Mouse (Mus musculus) urinary bladder, postnatal 10 days (tissue): ENCODE data around the gene Gm3238.
"Not testable (repeated sequence)": the region's sequence is repeated elsewhere in the genome, so short reads cannot be mapped to it uniquely, and the experiment has no call there.

ENCODE experiments used
- DNase-seq: peaks from one replicate; pipeline ENCODE4 v3.0.0; 2022; ENCODE audit warnings: low spot score

The Gm3238 gene

GRCm38 (mm10) chr10:77771225-77771624 lies at the start of gene Gm3238:
Gene Gm3238 (minus strand): TSS chr10:77771325.
- DNase-seq: not testable (repeated sequence)

DNA sequence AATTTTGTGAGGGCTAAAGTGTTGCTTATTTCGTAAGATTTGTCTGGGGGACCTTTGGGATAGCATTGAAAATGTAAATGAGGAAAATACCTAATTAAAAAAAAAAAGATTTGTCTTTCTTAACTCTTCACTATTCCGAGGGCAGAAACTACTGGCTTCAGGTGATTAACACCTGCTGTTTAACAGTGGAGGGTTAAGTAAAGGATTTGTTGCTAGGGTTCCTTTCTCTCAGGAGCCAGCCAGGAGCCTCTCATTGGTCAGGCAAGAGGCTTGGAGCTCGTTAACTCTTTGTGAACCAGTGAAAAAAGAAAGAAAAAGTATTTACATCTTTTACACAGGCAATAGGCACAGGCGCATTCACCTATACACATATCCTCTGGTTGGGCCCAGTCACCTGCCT lies 48.1 kb upstream of the Gm3238 start:
- DNase-seq: no peak

- DNase-seq: no peak
Observed at GRCm38 (mm10) chr10:77818523-77818922, 47.4 kb upstream of the Gm3238 start.

GRCm38 (mm10) chr10:77815514-77815913 lies 44.4 kb upstream of the Gm3238 start:
- no peak for DNase-seq

DNA sequence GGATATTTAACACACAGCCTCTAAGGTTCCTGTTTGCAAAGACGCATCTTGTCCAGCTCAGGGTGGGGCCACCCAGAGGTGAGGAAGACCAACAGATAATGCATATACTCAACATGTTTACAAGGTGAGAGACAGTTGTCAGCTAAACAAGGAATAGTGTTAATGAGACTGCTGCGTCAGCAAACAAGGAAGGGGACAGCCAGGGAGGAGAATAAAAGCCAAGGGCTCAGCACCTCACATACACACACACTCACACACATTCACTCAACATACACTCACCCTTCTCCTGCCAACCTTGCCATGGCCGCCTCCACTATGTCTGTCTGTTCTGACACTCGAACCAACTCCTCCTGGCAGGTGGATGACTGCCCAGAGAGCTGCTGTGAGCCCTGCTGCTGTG lies 43.3 kb upstream of the Gm3238 start, which contains the start of gene Gm2696:
TSS of gene Gm2696 (plus strand) at position 301 of the 400 bp plus-strand sequence.
- DNase-seq: no peak

- no peak for DNase-seq
Observed at GRCm38 (mm10) chr10:77811743-77812142, 40.6 kb upstream of the Gm3238 start, which contains the start of gene Gm9507. Gene Gm9507 (minus strand): TSS chr10:77811843.

DNA sequence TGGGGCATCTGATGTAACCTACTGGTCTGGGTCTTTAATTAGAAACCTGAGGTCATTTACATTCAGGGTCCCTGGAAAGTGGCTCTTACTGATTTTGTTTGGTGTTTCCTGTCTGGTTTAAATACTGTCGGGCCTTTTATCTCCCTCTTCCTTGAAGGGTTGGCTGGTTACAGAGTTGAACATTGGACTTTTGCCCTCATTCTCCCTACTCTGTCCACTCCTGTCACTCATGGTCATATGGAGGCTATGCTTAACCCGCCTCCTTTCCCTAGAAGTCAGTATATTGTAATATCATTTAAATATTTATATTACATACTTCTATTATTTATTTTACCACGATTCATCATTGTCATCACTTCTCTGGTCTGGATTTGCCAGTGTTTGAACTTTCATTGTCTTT lies 33.0 kb upstream of the Gm3238 start:
- DNase-seq: no peak

- no peak for DNase-seq
Observed at GRCm38 (mm10) chr10:77798921-77799508, 27.9 kb upstream of the Gm3238 start, which contains the start of gene Gm19668. Gene Gm19668 (minus strand): TSS chr10:77799133.

DNA sequence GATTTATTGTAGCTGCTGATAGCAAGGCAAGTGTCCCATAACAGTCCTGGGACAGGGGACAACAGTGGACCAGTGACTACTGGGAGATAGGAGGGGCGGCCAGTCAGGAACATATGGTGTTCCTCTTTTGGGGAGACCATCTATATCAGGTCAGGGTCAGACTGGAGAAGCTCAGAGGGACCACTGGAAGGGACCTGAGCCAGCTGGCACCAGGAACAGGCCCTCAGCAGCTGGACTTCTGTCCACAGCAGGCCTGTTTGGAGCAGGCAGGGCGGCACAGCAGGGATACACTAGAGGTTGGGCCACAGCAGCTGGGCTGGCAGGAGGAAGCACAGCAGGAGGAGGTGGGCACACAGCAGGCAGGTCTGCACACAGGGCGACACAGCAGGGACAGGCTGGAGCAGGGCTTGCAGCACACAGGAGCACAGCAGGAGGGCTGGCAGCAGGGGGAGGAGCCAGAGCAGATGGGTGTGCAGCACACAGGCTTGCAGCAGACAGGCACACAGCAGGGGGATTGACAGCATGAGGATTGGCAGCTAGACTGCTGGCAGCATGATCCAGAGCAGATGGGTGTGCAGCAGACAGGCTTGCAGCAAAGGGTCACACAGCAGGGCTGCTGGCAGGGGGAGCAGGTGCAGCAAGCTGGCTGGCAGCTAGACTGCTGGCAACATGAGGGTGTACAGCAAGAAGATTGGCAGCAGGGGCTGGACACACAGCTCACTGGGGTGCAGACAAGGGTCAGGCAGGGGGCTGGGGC lies 27.2 kb upstream of the Gm3238 start:
- DNase-seq: not testable (repeated sequence)

DNA sequence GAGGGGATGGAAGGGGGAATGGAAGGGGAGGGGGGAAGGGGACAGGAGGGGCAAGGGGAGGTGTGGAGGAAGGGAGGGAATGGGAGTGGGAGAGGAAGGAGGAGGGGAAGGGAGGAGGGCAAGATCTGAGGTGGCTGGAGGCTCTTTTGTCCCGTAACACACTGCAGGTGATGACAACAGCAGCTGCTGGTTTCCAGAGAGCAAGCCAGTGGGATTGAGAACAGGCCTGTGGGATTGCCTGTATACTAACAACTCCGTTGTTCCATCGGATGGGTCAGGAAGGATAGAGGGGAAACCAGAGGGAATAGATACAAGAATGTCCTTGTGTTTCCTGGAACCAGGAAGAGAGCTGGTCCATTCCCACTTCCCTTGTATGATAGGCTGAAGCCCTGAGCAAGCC lies 26.6 kb upstream of the Gm3238 start:
- no peak for DNase-seq

DNA sequence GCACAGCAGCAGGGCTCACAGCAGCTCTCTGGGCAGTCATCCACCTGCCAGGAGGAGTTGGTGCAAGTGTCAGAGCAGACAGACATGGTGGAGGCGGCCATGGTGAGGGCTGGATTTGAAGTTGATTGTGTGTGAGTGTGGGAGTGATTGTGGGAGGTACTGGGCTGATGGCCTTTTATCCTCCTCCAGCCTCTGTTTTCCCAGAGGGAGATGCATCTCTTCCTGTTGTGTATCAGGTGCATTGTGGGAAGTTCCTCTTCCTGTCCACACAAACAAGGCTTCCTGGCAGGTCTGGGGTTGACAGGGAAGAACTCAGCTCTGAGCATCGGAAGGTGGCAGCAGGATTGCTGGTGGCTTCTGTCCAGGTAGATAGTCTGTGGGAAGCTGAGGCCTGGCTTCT lies 23.9 kb upstream of the Gm3238 start, which contains the start of gene Gm9639:
TSS of gene Gm9639 (minus strand) at position 101 of the 400 bp plus-strand sequence.
- no peak for DNase-seq

- no peak for DNase-seq
Observed at GRCm38 (mm10) chr10:77788621-77789020, 17.5 kb upstream of the Gm3238 start.

GRCm38 (mm10) chr10:77787876-77788275 lies 16.8 kb upstream of the Gm3238 start, which contains the start of gene Gm7137:
Gene Gm7137 (minus strand): TSS chr10:77788200.
- not testable (repeated sequence) for DNase-seq

GRCm38 (mm10) chr10:77783396-77783795 lies 12.3 kb upstream of the Gm3238 start:
- DNase-seq: not testable (repeated sequence)

GRCm38 (mm10) chr10:77782442-77782841 lies 11.3 kb upstream of the Gm3238 start, which contains the start of gene Gm3250:
Gene Gm3250 (minus strand): TSS chr10:77782542.
- not testable (repeated sequence) for DNase-seq

DNA sequence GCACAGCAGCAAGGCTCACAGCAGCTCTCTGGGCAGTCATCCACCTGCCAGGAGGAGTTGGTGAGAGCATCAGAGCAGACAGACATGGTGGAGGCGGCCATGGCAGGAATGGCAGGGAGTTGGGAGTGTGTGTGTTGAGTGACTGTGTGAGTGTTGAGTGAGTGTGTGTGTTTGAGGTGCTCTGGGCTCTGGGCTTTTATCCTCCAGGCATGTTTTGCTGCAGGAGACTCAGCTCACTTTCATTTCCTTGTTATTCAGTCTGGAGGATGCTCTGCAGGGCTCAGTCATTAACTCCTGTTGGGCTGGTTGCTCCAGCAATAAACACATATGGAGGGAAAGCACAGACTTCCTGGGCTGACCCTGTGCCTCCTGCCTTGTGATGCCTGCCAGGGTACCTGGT lies 5.7 kb upstream of the Gm3238 start, which contains the start of gene Gm7138:
TSS of gene Gm7138 (minus strand) at position 101 of the 400 bp plus-strand sequence.
- not testable (repeated sequence) for DNase-seq

GRCm38 (mm10) chr10:77772142-77772541 lies 1.0 kb upstream of the Gm3238 start:
- not testable (repeated sequence) for DNase-seq

GRCm38 (mm10) chr10:77769727-77770126 lies 1.4 kb downstream of the Gm3238 start:
- no peak for DNase-seq

- not testable (repeated sequence) for DNase-seq
Observed at GRCm38 (mm10) chr10:77759582-77759981, 11.5 kb downstream of the Gm3238 start, which contains the start of gene Gm3233. Gene Gm3233 (minus strand): TSS chr10:77759682.

DNA sequence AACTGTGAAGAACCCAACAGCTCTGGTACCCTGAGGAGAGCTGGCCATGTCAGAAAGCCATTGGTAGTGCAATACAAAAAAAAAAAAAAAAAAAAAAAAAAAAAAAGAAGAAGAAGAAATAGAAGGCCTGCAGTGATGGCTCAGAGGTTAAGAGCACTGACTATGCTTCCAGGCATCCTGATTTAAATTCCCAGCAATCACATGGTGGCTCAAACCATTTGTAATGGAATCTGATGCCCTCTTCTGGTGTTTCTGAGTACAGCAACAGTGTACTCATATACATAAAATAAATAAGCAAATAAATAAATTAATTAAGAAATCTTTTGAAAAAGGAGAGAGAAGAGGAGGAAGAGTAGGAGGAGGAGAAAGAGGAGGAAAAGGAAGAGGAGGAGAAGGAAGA lies 17.7 kb downstream of the Gm3238 start:
- DNase-seq: no peak

DNA sequence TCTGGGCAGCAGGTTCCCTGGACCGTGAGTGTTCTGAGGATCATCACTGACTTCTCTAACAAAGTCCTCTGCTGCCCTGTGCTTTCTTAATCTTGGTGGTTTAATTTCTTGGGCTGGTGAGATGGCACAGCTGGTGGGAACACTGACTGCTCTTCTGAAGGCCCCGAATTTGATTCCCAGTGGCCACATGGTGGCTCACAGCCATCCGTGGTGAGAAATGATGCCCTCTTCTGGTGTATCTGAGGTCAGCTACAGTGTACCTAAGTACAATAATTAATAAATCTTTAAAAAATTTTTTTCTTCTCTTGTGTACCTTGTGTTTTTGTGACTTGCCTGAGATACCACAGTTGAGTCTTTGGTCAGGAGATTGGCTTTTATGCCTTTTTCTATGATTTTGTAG lies 18.8 kb downstream of the Gm3238 start:
- not testable (repeated sequence) for DNase-seq

DNA sequence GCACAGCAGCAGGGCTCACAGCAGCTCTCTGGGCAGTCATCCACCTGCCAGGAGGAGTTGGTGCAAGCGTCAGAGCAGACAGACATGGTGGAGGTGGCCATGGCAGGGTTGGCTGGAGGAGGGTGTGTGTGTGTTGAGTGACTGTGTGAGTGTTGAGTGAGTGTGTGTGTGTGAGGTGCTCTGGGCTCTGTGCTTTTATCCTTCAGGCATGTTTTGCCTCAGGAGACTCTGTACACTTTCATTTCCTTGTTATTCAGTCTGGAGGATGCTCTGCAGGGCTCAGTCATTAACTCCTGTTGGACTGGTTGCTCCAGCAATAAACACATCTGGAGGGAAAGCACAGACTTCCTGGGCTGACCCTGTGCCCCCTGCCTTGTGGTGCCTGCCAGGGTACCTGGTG lies 19.9 kb downstream of the Gm3238 start, which contains the start of gene Gm9736:
TSS of gene Gm9736 (minus strand) at position 101 of the 400 bp plus-strand sequence.
- DNase-seq: not testable (repeated sequence)

GRCm38 (mm10) chr10:77750686-77751085 lies 20.4 kb downstream of the Gm3238 start:
- DNase-seq: not testable (repeated sequence)
